Mouse (Mus musculus) lung, postnatal 10 days (tissue): Measurements from ENCODE around the gene Tmem98.

Experiments used
- DNase-seq: peaks from one replicate; pipeline ENCODE4 v3.0.0; 2021

Tmem98 gene

DNA sequence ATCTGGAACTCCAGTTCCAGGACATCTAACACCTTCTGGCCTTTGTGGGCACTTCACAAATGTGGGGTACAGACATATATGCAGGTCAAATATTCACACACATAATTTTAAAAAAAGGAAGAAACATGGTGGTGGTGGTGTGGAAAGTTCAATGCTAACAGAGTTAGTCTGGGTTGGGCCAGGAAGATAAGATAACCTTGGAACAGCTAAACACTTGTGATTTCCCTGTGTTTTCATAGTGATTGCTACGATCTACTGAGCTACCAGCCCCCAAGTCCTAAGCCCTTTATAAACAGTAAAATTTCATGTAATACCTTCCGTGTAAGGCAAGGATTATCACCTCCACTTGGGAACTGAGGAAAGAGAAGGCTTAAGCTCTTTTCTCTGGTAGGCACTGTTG, 46.9 kb downstream of the Tmem98 start:
- DNase-seq: no peak

DNA sequence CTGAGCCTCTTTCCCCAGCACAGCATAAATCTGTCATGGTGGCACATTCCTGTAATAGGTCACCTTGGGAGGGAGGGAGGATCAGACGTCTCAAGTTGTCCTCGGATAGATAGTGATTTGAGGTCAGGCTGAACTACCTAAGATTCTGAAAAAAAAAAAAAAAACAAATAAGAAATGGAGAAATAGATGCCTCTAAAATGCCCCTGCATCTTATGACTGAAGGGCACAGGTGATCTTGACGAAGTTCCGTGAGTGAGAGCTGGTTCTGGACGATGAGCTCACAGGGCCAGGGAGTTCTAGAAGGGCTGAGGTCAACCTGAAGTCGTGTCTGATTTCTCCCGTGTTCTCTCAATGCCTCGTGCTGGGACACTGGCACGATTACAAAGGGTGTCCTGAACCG, 48.1 kb downstream of the Tmem98 start, which contains the start of gene Spaca3:
Spaca3 (plus strand) TSS at position 301 of the 400 bp plus-strand sequence.
- no peak for DNase-seq

DNA sequence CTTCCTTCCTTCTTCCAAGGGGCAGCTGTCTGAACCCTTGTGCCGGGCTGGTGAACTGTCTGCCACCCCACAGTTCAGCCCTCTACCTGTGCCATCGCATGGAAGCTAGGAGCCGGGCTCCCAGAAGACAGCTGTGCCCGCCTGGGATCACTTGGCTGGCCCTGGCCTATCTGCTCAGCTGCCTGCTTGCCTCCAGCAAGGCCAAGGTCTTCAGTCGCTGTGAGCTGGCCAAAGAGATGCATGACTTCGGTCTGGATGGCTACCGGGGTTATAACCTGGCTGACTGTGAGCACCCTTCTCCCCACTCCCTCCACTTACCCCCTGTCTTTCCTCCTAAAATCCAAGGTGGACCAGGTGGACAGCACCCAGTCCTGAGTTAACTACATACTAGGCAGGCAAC, 53.0 kb downstream of the Tmem98 start:
- DNase-seq: no peak

DNA sequence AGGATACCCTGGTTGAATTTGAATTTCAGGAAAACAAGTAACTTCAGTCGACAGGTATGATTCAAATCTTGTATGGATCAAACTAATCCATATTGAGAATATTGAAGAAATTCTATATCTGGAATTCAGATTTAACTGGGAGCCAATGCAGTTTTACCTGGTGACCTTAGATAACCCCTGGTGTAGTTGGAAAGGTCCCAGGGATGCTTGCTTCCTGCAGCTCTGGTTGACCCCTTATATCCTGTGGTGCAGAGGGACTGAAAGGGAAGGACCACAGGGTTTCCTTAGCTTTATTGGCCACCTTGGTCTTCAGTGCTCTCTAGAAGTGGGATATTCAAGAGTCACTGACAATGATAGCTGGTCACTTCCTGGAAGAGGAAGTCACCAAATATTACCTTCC, 58.1 kb downstream of the Tmem98 start:
- DNase-seq: no peak
